Mouse (Mus musculus): ENCODE data around the gene Urm1. TPM values are rescaled to one million over a fixed set of nuclear protein-coding genes. Genes with fewer than 3 reads are reported as not detected.

The Urm1 gene
- polyA plus RNA-seq, 1 experiment from 2014 or later, result 26.1 TPM

DNA sequence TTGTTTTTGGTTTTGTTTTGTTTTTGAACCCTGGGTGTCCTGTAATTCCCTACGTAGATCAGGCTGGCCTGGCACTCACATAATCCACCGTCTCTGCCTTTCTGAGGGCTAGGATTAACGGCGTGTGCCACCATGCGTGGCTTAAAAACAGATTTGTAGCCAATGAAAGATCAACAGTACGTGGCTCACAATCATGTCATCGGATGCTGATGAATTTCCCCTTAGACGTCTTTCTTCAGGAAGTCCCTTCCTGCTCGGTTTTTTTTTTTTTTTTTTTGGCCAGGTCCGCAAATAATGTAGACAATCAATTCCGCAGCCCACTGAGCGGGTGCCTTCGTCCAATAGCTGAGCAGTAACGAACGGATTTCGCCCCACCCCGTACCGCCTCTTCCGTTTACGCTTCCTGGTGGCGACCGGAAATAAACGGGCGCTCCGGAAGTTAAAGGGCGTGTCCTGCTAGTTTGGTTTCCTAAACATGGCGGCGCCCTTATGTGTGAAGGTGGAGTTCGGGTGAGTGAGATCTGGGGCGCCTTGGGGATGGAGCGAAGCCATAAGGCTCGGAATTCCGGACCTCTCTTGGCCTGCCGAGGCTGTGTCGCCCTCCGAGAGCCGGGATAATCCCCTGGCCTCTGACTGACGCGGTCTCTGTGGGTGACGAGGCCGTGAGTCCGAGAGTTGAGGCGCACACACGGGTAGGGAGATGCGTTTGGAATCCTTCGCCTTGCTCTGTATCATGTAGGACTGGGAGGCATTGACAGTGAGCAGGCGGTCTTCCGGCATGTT is 7.2 kb downstream of the Urm1 start:
- Histone ChIP-seq H3K4me1 (replicated peaks; ENCODE audit: insufficient read depth, low read length) (peaks cover 8% of the 10 kb centered on the region), H3K4me3 (replicated peaks; ENCODE audit: low read depth, low read length) (peak overlapping the region; percentile 99), H3K9me3 (replicated peaks; ENCODE audit: low read length) (no peaks in the 10 kb centered on the region), H3K4me2 (ENCODE audit: low read length) (peak overlapping the region; percentile 86), H3K9ac (ENCODE audit: low read depth, low read length) (peak overlapping the region; percentile 81), H3K36me3 (ENCODE audit: insufficient read depth, low read length) (no peaks in the 10 kb centered on the region; the same call in 1 of the 2 replicates), H3K27me3 (ENCODE audit: insufficient read depth, low read length) (no peaks in the 10 kb centered on the region), H3K27ac (peak overlapping the region; percentile 77)
- TF ChIP-seq CTCF (IDR thresholded peaks at IDR 0.05; ENCODE audit: low read depth), result no peak
- DNase-seq (ENCODE audit: low spot score), result peak; percentile 99
- WGBS, result under 1% methylated on average over 48 of the region's 48 CpGs
- peak; percentile 95 for ATAC-seq (replicated peaks; ENCODE audit: low FRiP score, low read depth)

DNA sequence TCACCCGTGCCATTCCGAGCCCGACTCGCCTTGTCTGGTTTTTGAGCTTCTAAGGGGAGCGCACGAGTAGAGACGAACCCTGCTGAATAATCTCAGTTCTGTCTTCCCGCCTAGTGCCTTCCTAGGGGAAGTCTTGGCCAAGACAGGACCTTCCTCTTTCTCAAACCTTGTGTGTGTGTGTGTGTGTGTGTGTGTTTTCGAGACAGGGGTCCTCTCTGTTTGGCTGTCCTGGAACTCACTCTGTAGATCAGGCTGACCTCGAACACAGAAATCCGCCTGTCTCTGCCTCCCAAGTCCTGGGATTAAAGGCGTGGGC is 7.8 kb downstream of the Urm1 start:
- Histone ChIP-seq H3K27ac (peak overlapping the region; percentile 66), H3K4me1 (replicated peaks; ENCODE audit: insufficient read depth, low read length) (peaks cover 8% of the 10 kb centered on the region), H3K4me2 (ENCODE audit: low read length) (peak overlapping the region; percentile 86), H3K9me3 (replicated peaks; ENCODE audit: low read length) (no peaks in the 10 kb centered on the region), H3K9ac (ENCODE audit: low read depth, low read length) (peak overlapping the region; percentile 81), H3K36me3 (ENCODE audit: insufficient read depth, low read length) (peaks cover 1% of the 10 kb centered on the region), H3K4me3 (replicated peaks; ENCODE audit: low read depth, low read length) (peak overlapping the region; percentile 99), H3K27me3 (ENCODE audit: insufficient read depth, low read length) (no peaks in the 10 kb centered on the region)
- DNase-seq (ENCODE audit: low spot score), result no peak
- no peak for TF ChIP-seq CTCF (IDR thresholded peaks at IDR 0.05; ENCODE audit: low read depth)
- ATAC-seq (replicated peaks; ENCODE audit: low FRiP score, low read depth), result no peak
- 3% methylated on average over 12 of the region's 12 CpGs for WGBS

DNA sequence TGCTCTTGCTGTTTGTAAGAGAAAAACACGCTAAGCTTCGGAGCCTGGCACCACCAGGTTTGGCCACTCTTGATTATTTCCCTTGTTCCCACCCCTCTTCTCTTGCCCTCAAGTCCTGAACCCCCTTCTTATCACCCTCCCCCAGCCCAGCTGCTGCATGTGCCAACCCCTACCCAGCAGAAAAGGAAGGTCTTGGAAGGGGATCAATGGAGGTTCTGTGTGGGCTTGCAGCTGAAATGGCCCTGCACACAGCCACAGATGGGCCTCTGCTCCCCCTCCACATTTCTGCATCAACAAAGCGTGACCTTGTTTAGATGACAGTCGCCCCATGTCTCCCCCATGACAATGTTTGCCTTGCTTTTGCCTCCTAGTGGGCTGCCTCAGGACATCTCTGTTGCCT is 11.2 kb downstream of the Urm1 start:
- Histone ChIP-seq H3K4me2 (ENCODE audit: low read length) (no peak overlapping the region), H3K4me3 (replicated peaks; ENCODE audit: low read depth, low read length) (no peak overlapping the region), H3K9me3 (replicated peaks; ENCODE audit: low read length) (no peaks in the 10 kb centered on the region), H3K36me3 (ENCODE audit: insufficient read depth, low read length) (peaks cover 13% of the 10 kb centered on the region), H3K4me1 (replicated peaks; ENCODE audit: insufficient read depth, low read length) (peaks cover 8% of the 10 kb centered on the region), H3K27me3 (ENCODE audit: insufficient read depth, low read length) (no peaks in the 10 kb centered on the region), H3K27ac (no peak overlapping the region), H3K9ac (ENCODE audit: low read depth, low read length) (no peak overlapping the region)
- WGBS, result 88% methylated on average over 4 of the region's 4 CpGs
- TF ChIP-seq CTCF (IDR thresholded peaks at IDR 0.05; ENCODE audit: low read depth), result no peak
- ATAC-seq (replicated peaks; ENCODE audit: low FRiP score, low read depth) (no peak), DNase-seq (ENCODE audit: low spot score) (no peak)

DNA sequence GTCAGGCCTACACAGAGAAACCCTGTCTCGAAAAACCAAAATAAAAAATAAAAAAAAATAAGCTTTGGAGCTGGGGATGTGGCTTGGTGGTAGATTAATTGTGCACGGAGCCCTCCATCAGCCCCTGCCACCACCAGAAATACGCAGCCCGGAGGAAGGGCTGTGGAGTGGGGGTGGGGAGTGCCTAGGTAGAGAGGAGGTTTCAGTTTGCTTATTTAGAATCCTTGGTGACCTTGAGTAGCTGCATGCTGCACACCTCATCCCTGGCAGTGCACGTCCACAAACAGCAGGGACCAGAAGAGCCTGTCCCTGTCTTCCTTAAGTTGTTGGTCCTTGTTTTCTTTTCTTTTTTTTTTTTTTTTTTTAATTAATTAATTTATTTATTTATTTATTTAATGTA is 13.9 kb downstream of the Urm1 start:
- H3K4me1 ChIP-seq (replicated peaks; ENCODE audit: insufficient read depth, low read length), result no peaks in the 10 kb centered on the region
- H3K9ac ChIP-seq (ENCODE audit: low read depth, low read length), result no peak overlapping the region
- no peak for TF ChIP-seq CTCF (IDR thresholded peaks at IDR 0.05; ENCODE audit: low read depth)
- H3K36me3 ChIP-seq (ENCODE audit: insufficient read depth, low read length), result peaks cover 21% of the 10 kb centered on the region
- no peaks in the 10 kb centered on the region for H3K9me3 ChIP-seq (replicated peaks; ENCODE audit: low read length)
- no peak overlapping the region for H3K27ac ChIP-seq
- H3K27me3 ChIP-seq (ENCODE audit: insufficient read depth, low read length), result no peaks in the 10 kb centered on the region
- DNase-seq (ENCODE audit: low spot score), result no peak
- no peak for ATAC-seq (replicated peaks; ENCODE audit: low FRiP score, low read depth)
- H3K4me2 ChIP-seq (ENCODE audit: low read length), result no peak overlapping the region
- H3K4me3 ChIP-seq (replicated peaks; ENCODE audit: low read depth, low read length), result no peak overlapping the region
- WGBS, result 87% methylated on average over 5 of the region's 5 CpGs

DNA sequence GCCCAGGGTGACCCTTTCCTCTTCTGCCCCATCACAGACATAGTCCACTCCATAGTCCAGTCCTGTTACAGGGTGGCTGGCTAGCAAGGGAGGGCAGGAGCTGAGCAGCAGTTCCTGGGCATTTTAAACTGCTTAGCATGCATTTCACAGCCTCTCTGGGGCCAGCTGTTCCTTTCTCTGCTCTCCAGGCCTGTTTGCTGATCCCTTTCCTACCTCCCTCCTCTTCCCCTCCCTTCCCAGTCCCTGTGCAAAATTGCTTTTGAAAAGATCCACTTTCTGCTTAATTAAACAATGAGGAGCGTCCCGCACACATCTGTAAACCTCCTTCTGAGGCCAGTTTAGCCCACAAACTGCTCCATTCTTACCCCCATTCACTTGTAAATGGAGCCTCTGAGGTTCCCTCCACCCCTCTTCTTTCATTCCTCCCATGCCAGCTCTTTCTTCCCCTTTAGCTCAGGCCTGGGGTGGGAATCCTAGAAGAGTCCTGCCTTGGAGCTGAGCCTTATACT is 15.6 kb downstream of the Urm1 start:
- H3K4me1 ChIP-seq (replicated peaks; ENCODE audit: insufficient read depth, low read length), result no peaks in the 10 kb centered on the region
- H3K27ac ChIP-seq, result no peak overlapping the region
- peaks cover 29% of the 10 kb centered on the region for H3K36me3 ChIP-seq (ENCODE audit: insufficient read depth, low read length)
- H3K4me3 ChIP-seq (replicated peaks; ENCODE audit: low read depth, low read length), result no peak overlapping the region
- H3K9me3 ChIP-seq (replicated peaks; ENCODE audit: low read length), result no peaks in the 10 kb centered on the region
- TF ChIP-seq CTCF (IDR thresholded peaks at IDR 0.05; ENCODE audit: low read depth), result no peak
- no peak overlapping the region for H3K9ac ChIP-seq (ENCODE audit: low read depth, low read length)
- H3K4me2 ChIP-seq (ENCODE audit: low read length), result no peak overlapping the region
- ATAC-seq (replicated peaks; ENCODE audit: low FRiP score, low read depth) (0 out of 2 replicates have a peak, but pooled peaks have one; percentile 17), DNase-seq (ENCODE audit: low spot score) (no peak)
- 63% methylated on average over 2 of the region's 2 CpGs for WGBS
- H3K27me3 ChIP-seq (ENCODE audit: insufficient read depth, low read length), result no peaks in the 10 kb centered on the region

DNA sequence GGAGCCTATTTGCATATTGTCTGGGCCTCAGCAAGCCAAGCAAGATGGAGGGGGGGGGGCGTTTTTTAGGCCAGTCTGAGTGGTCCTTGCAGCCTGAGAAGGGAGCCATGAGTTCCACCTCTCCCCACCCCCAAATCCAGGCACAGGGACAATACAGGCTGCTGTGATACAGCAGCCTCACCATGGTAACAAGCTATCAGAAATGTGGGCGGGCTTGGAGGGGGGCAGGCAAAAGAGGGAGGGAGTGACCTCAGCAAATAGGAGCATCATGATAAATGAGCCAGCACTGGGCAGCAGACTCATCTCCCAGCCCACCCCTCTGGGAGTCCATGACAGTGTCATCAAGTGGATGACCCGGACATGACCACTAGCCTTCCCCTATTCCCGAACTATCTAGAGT is 19.6 kb downstream of the Urm1 start:
- 69% methylated on average over 4 of the region's 4 CpGs for WGBS
- no peak overlapping the region for H3K4me3 ChIP-seq (replicated peaks; ENCODE audit: low read depth, low read length)
- no peaks in the 10 kb centered on the region for H3K9me3 ChIP-seq (replicated peaks; ENCODE audit: low read length)
- TF ChIP-seq CTCF (IDR thresholded peaks at IDR 0.05; ENCODE audit: low read depth), result no peak
- H3K27ac ChIP-seq, result no peak overlapping the region
- no peak overlapping the region for H3K9ac ChIP-seq (ENCODE audit: low read depth, low read length)
- H3K27me3 ChIP-seq (ENCODE audit: insufficient read depth, low read length), result peaks cover 4% of the 10 kb centered on the region
- DNase-seq (ENCODE audit: low spot score) (no peak), ATAC-seq (replicated peaks; ENCODE audit: low FRiP score, low read depth) (no peak)
- no peak overlapping the region for H3K4me2 ChIP-seq (ENCODE audit: low read length)
- peaks cover 39% of the 10 kb centered on the region for H3K36me3 ChIP-seq (ENCODE audit: insufficient read depth, low read length)
- no peaks in the 10 kb centered on the region for H3K4me1 ChIP-seq (replicated peaks; ENCODE audit: insufficient read depth, low read length)

Measured in kidney, postnatal 0 days (tissue).